Mouse (Mus musculus): ENCODE data around the gene C130032M10Rik.

DNA sequence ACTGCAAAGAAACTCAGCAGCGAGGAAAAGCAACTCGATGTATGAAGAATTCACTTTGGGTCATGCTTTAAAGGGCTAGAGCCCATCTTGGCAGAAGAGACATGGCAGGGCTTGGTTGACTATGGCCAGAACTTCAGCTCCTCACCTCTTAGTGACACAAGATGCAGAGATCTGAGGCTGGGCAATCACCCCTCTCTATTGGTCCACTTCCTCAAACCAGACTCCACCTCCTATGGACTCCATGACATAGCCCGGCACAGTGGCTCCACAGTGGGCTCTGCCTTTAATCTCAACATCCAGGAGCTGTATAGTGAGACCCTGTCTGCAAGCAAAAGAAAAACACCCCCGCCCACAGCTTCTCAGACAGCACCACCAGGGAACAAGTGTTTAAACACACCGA lies 30.7 kb upstream of the C130032M10Rik start:
- TF ChIP-seq CTCF (IDR thresholded peaks at IDR 0.05; ENCODE audit: low read depth, low read length) (no peak), POLR2A (IDR thresholded peaks at IDR 0.05; ENCODE audit: extremely low read depth, insufficient read depth, low read length) (no peak)
